Mouse (Mus musculus): ENCODE measurements around the gene Gm47995. TPM values are rescaled to one million over a fixed set of nuclear protein-coding genes. Genes with fewer than 3 reads are reported as not detected.
"Not testable (repeated sequence)": the region's sequence is repeated elsewhere in the genome, so short reads cannot be mapped to it uniquely, and the experiment has no call there.

The Gm47995 gene
- not detected in 2 replicates for total RNA-seq (2017)

GRCm38 (mm10) chr1:151198120-151198519 lies at the start of gene Gm47995:
Gm47995 (plus strand) TSS chr1:151198448.
- ATAC-seq (replicated peaks; ENCODE audit: low read depth, poor library complexity, severe bottlenecking): not testable (repeated sequence)

GRCm38 (mm10) chr1:151150211-151150610 lies 48.0 kb upstream of the Gm47995 start:
- ATAC-seq (replicated peaks; ENCODE audit: low read depth, poor library complexity, severe bottlenecking): no peak

GRCm38 (mm10) chr1:151151089-151151488 lies 47.2 kb upstream of the Gm47995 start:
- no peak for ATAC-seq (replicated peaks; ENCODE audit: low read depth, poor library complexity, severe bottlenecking)

GRCm38 (mm10) chr1:151153056-151153652 lies 45.1 kb upstream of the Gm47995 start:
- no peak for ATAC-seq (replicated peaks; ENCODE audit: low read depth, poor library complexity, severe bottlenecking)

GRCm38 (mm10) chr1:151154131-151154530 lies 44.1 kb upstream of the Gm47995 start:
- ATAC-seq (replicated peaks; ENCODE audit: low read depth, poor library complexity, severe bottlenecking): not testable (repeated sequence)

- 0 out of 2 replicates have a peak, but pooled peaks have one; percentile 32 for ATAC-seq (replicated peaks; ENCODE audit: low read depth, poor library complexity, severe bottlenecking)
These were observed 42.1 kb upstream of the Gm47995 start for GRCm38 (mm10) chr1:151156129-151156528.

- ATAC-seq (replicated peaks; ENCODE audit: low read depth, poor library complexity, severe bottlenecking): 0 out of 2 replicates have a peak, but pooled peaks have one; percentile 32
These were observed 41.2 kb upstream of the Gm47995 start for GRCm38 (mm10) chr1:151156777-151157632.

GRCm38 (mm10) chr1:151157963-151158856 lies 40.0 kb upstream of the Gm47995 start:
- no peak for ATAC-seq (replicated peaks; ENCODE audit: low read depth, poor library complexity, severe bottlenecking)

- ATAC-seq (replicated peaks; ENCODE audit: low read depth, poor library complexity, severe bottlenecking): no peak
These were observed 39.3 kb upstream of the Gm47995 start for GRCm38 (mm10) chr1:151158857-151159510.

GRCm38 (mm10) chr1:151166031-151166430 lies 32.2 kb upstream of the Gm47995 start:
- ATAC-seq (replicated peaks; ENCODE audit: low read depth, poor library complexity, severe bottlenecking): 0 out of 2 replicates have a peak, but pooled peaks have one; percentile 29

GRCm38 (mm10) chr1:151167297-151168047 lies 30.8 kb upstream of the Gm47995 start:
- ATAC-seq (replicated peaks; ENCODE audit: low read depth, poor library complexity, severe bottlenecking): peak; percentile 37; the same call in 1 of the 2 replicates

GRCm38 (mm10) chr1:151168637-151169036 lies 29.6 kb upstream of the Gm47995 start:
- ATAC-seq (replicated peaks; ENCODE audit: low read depth, poor library complexity, severe bottlenecking): no peak

- no peak for ATAC-seq (replicated peaks; ENCODE audit: low read depth, poor library complexity, severe bottlenecking)
These were observed 26.4 kb upstream of the Gm47995 start for GRCm38 (mm10) chr1:151171572-151172461.

GRCm38 (mm10) chr1:151177030-151177936 lies 21.0 kb upstream of the Gm47995 start:
- peak; percentile 84 for ATAC-seq (replicated peaks; ENCODE audit: low read depth, poor library complexity, severe bottlenecking)

- ATAC-seq (replicated peaks; ENCODE audit: low read depth, poor library complexity, severe bottlenecking): no peak
These were observed 20.3 kb upstream of the Gm47995 start for GRCm38 (mm10) chr1:151177937-151178271.

- ATAC-seq (replicated peaks; ENCODE audit: low read depth, poor library complexity, severe bottlenecking): no peak
These were observed 19.7 kb upstream of the Gm47995 start for GRCm38 (mm10) chr1:151178505-151179083.

GRCm38 (mm10) chr1:151180167-151180566 lies 18.1 kb upstream of the Gm47995 start:
- ATAC-seq (replicated peaks; ENCODE audit: low read depth, poor library complexity, severe bottlenecking): no peak

Data from common myeloid progenitor, adult 5-6 weeks (primary cell).